Mouse (Mus musculus): ENCODE measurements at regions not wholly inside any gene's neighbourhood (a gene's known extent, or its start where the extent isn't known, plus 50 kb on each side); places are given as distances from the start of the nearest gene placed in this dataset.
A peak's percentile ranks its signal among the peaks of the same experiment; 100 is the strongest.

GRCm38 (mm10) chr1:61273843-61274242, 296.1 kb downstream of the Icos start:
- no peak for DNase-seq (ENCODE audit: low spot score)

GRCm38 (mm10) chr1:61274244-61274643, 296.5 kb downstream of the Icos start:
- no peak for DNase-seq (ENCODE audit: low spot score)

DNA sequence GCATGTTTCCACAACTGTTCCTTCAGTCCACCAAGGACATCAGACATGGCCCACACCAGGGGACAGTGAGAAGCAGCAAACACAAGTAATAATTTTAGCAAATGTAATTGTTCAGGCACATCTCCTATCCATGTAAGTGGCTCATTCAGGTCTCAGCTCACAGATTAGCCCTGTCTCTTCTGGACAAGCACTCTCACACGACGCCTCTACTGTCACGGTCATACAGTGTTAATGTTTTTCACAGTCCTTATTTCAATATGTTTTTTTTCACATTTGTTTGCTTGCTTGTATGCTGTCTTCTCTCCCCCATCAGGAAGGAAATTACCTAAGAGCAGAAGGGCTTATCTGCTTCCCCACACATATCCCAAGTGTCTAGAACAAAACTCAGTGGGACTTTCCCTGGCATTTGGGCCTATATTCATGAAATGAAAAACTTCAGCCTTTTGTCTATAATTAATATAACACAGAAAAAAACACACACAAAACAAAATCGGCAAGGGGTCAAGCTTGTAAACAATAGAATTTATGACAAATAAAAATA, 299.5 kb downstream of the Icos start:
- DNase-seq (ENCODE audit: low spot score) = no peak

DNA sequence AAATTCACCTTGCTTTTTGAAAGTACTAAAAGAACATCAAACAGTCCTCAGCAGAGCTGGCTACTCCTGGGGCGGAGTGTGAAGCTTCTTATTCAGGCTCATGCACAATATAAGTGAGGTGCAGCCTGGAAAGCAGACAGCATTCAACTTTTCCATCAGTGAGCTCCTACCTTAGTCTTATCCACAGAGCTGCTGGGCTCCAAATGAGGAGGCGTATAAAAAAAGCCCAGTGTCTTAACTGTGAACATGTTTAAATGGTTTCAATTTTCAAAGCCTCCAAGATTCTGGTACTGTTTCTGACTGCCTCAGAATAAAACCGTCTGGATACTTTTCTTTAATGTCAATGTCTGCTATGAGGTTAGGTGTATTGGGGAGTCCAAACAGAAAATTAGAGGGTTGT, 310.5 kb downstream of the Icos start:
- DNase-seq (ENCODE audit: low spot score) = no peak

DNA sequence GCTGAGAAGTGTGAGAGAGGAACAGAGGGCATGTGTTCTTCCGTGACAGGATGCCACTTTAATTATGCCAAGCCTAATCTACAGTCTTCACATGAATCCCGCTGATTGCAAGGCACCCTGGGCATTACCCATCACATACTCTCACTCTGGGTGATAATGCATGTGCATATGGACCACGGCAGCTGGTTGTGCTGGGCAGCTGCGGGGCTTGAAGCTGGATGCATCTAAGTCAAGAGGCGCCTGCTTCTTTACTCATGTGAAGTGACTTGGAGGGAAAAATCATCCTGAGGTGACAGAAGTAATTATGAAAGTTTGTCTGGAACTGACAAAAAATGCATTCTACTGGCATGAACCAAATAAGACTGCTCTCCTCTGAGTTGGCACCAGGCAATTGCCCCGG, 311.2 kb downstream of the Icos start:
- DNase-seq (ENCODE audit: low spot score) = no peak

- no peak for DNase-seq (ENCODE audit: low spot score)
Measured at GRCm38 (mm10) chr1:61289552-61289951, 311.8 kb downstream of the Icos start.

GRCm38 (mm10) chr1:61293106-61293505, 315.4 kb downstream of the Icos start:
- DNase-seq (ENCODE audit: low spot score) = no peak

DNA sequence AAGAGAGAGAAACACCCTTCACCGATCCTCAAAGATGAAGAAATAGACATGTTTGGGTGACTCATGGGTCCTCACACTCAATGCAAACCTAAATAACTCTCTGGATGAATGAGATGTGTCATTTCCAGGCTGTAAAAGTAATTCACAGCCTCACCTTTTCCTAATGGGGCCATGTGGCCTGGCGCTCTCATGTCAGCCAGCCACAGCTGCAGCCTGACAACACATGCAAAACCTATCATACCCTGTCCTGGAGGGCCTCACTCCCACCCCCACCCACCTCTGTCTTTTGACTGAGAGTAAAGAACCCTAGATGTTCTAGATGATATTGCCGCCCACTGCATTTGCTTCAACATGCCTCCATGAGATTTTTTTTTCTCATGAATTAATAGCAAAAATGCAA, 317.5 kb downstream of the Icos start:
- no peak for DNase-seq (ENCODE audit: low spot score)

DNA sequence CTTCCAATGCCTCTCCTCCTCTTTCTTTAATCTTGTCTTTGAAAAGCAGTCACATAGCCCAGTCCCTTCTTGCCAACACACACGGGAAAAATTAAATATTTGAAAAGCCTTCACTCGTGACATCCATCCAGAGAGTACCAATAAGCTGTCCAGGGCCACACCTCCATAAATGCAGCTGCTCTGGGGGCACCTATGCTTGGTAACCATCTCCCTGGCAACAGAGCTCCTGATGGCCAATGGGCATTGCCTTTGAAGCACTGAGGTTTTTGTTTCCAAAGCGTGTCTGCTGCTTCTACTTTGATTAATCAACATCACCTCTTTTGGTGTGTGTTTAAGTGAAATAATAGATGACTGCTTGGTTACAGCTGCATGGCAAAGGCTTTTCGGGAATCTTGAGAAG, 319.1 kb downstream of the Icos start:
- DNase-seq (ENCODE audit: low spot score) = no peak

DNA sequence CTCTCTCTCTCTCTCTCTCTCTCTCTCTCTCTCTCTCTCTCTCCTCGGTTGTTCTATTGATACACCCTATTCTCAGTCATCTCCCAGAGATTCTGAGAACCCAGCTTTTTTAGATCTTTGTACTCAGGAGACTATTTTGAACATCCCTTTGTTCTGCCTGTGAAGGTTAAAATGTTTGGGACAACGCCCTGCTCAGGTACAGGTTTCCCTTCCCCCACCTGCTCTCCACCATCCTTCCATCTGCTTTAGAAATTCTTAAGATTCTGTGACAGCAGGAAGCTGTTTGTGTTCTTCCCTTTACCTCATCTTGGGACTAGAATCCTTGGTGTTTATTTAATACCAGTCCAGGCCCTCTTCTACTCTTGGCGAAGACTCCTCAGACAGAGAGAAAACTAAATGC, 319.6 kb downstream of the Icos start:
- no peak for DNase-seq (ENCODE audit: low spot score)

- peak; percentile 30 for DNase-seq (ENCODE audit: low spot score)
Measured at GRCm38 (mm10) chr1:61298064-61298463, 320.3 kb downstream of the Icos start.

GRCm38 (mm10) chr1:61298779-61299178, 321.1 kb downstream of the Icos start:
- DNase-seq (ENCODE audit: low spot score) = no peak

DNA sequence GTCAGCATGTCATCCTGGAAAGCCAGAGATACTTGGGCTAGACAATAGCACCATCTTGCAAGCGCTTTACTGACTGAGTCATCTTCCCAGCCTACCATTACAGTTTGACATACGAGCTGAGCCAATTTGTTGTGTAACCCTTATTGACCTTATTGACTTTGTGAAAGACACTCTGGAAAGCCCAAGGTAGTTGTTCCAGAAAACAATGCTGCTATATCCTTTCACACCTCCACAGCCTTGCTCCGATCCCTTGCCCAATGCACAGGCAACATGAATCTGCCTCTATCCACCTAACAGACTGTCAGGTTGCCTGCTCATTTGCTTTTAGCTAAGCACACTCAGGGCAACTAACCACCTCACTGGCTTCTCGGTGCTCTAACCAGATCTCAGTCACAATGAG, 322.8 kb downstream of the Icos start:
- DNase-seq (ENCODE audit: low spot score) = no peak

DNA sequence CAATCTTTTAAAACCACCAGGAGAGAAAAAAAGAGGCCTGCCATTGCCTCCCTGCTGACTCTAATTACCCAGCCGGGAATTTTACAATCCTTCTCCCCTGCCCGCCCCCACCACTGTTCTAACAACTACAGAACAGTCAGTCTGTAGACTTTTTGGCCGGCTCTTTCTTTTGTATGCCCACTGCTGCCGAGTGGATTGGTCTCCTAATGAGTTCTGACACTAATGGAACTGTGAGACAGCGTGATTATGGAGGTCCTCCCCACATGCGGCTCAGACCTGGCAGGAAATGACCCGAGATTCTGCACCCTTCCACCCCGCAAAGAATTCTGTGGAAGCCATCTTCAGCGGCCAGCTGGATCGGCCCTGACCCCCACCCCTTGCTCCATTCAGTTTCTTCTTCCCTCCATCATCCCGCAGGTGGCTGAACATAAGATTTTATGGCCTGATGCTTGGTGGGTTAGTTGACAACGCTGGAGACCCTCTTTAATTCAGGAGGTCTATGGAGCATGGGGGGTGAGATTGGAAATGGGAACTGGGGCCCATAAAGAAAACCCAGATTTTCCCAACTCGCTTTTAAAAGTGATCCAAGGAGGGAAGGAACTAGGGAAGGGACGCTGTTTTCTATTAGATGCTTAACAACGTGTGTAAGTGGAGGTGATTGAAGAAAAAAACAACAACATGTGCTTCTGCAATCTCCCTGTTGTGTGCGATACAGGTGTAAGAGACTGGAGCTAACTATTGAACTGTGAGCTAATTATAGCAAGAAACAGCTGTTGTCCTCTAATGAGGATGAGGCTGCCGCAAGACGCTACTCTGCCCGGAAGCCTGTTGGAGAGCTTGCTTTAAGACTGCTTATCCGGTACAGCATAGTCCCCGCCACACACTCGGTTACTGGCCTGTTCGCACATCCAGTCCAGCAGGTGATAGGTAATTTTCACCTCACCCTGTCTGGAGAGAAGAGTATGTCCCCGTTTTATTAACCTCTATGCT, 323.6 kb downstream of the Icos start:
- DNase-seq (ENCODE audit: low spot score) = no peak

GRCm38 (mm10) chr1:61302570-61303071, 324.9 kb downstream of the Icos start:
- DNase-seq (ENCODE audit: low spot score) = no peak

DNA sequence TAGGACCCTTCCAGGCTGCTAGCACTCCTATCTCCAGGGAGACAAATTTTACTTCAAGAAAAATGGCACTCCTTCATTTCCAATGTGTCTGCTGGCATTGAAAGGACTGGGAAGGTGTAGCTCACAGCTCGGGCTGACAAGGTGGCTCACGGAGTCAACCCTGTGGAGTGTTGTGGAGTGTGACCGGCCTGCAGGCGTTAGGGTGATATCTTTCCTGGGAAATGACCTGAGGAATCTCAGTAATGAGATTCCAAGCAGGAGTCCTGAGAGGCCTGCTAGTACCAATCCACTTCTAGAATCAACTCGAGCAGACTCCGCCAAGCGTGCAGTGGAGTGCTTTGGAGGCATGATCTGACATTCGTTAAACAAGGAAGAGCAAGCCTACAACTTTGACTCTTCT, 328.6 kb downstream of the Icos start:
- DNase-seq (ENCODE audit: low spot score) = no peak

GRCm38 (mm10) chr1:61309563-61309962, 329.1 kb upstream of the Pard3b start:
- DNase-seq (ENCODE audit: low spot score) = no peak

DNA sequence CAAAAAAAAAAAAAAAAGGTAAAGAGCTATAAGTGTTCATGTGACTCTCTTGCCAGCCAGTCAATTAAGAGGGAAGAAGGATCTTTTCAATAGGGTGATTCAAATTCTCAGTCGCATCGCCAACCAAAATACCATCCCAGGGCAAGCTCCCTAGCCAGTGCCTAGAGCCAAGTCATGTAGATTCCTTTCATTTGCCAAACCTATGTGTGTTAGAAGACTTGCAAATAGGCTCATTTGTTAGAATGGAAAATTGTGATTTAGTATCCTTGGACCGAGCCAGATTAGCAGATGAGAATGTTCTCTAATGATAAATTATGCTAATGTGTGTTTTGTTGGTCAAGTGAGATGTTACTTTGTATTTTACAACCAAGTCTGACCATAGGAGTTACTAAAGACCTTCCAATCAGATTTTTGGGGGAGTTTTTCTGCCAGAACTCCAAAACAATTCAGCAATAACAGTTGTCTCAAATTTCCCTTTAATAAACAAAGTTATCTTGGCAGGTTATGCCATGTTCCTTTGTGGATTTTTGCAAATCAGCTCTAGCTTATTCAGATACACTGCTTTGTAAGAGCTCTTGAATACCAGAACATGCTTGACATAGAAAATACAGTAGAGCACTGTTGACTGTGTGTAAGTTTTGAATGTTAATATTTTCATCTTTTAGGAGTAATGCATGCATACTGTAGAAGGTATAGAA, 328.4 kb upstream of the Pard3b start:
- DNase-seq (ENCODE audit: low spot score) = no peak

DNA sequence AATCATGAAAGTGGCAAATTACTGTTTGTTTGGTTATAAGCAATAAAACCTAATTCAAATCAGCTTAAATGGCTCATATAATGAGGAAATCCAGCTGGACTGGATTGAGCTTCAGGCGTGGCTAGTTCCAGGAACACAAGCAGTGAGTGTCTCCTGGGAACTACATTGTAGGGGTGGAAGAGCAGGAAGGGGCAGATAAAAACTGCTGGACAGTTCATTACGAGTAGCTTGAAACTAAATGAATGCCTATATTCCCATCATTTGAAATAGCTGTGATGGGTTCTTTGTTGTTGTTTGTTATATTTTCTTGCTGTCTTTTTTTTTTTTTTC, 327.9 kb upstream of the Pard3b start:
- DNase-seq (ENCODE audit: low spot score) = no peak

DNA sequence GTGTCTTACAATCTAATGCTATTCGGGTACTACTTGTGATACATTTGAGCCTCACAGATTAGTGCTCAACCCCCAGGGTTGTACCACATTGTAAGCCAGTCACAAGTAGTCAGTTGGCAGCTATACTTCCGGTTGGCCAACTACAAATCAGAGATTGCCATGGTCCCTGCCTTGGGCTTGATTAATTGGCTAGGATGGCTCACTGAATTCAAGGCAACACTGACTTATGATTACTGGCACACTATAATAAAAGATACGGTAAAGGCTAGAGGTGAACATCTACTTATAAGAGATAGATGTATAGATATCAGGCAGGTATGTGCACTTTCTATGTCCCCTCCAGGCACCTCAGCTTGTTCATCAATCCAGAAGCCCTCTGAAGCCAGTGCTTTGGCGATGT, 325.4 kb upstream of the Pard3b start:
- DNase-seq (ENCODE audit: low spot score) = no peak

- no peak for DNase-seq (ENCODE audit: low spot score)
Measured at GRCm38 (mm10) chr1:61316261-61316660, 322.4 kb upstream of the Pard3b start.

GRCm38 (mm10) chr1:61316736-61317135, 321.9 kb upstream of the Pard3b start:
- DNase-seq (ENCODE audit: low spot score) = no peak

GRCm38 (mm10) chr1:61318042-61318441, 320.6 kb upstream of the Pard3b start:
- no peak for DNase-seq (ENCODE audit: low spot score)

Data from adipocyte (in vitro differentiated cells).